Mouse (Mus musculus): ENCODE measurements around the gene Klc2.
"Not testable (repeated sequence)": the region's sequence is repeated elsewhere in the genome, so short reads cannot be mapped to it uniquely, and the experiment has no call there.

Gene Klc2

DNA sequence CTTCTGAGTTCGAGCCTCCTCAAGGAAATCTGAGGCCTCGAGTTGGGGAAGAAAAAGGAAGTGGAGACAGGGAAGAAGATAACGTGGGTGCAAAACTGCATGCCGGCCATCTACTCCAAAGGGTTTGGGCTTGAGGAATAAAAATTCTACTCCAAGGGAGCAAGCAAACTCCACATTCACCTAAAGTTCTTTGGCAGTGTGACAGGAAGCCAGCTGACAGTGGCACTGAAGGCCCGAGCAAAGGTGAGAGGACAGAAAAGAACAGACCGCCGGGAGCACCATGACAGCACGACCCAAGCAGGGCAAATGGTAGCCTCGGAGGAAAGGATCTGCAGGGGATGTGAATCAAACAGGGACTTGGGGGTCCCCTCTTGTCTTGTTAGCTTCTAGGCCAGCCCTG is 12.3 kb downstream of the Klc2 start:
- no peak for DNase-seq (ENCODE audit: low spot score in 2 of 2)

DNA sequence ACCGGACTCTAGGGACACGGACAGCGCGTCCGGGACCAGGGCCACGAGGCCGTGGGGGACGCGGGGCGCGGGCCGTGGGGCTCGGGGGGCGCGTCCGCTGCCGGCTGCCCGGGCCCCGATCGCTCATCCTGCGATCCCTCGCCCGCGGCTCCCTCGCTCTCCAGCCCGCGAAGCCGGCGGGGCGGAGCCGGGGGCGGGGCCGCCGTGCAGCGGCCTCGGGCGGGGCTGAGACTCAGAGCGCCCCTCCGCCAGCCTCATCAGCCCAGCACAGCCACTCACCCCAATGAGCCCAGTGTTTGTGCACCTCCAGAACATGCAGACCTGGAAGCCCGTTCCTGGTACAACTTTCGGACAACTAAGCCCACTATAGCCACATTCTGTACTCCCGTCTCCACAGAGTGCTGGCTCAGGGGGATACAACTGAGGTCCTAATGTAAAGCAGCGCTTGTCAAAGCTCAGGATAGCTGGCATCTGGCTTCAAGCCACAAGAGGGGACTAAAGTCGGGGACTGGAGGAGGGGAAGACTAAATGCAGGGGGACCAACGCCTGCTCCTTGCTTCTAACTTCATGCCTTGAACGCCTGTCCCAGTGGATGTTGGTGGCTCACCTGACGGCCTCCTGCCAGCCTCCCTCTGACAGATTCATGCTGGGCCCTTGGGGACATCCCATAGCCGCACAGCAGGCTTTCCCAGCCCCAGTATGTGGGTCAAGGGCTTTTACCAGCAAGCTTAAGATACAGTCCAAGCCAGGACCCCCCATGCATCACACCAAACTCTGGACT is 19.8 kb downstream of the Klc2 start, which contains the start of gene Cnih2:
Gene Cnih2, minus strand, starts transcription at position 159 of the 781 bp plus-strand sequence.
- DNase-seq (ENCODE audit: low spot score in 2 of 2), result peak in 1 of 2 experiments; percentile 71

DNA sequence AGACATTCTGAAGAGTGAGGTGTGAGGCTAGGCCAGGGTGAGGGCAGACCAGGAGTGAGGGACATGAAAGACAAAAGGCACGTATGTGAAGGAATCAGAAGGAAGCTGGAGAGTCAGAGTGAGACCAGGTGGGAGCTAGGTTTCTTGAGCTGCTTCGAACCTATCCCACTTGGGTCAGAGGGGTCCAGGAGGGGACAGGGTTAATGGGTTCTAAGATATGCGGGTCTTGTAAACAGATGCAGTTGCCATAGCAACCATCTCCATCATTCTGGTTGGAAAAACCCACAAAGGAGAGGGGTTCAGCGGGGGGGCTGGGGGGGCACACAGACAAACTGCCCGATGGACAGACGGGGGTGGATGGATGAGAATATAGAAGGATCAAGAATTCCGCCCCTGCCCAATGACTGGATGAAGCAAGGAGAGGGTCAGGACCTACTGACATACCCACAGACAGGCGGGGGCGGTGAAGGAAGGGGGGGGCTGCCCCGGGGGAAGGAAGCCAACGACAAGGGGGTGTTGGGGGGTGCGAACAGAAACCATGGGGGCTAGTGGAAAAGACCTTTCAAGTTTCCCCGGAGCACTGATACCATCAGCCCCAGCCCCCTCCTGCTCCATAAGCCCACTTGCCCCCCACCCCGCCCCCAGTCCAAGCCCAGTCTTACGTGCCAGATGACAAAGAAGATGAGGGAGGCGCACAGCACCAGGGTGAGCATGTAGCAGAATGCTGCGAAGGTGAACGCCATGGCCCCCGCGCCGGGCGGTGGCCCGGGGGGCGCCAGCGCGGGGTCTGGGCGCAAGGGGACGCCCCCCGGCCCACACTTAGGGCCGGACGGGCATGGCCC is 20.6 kb downstream of the Klc2 start:
- no peak for DNase-seq (ENCODE audit: low spot score in 2 of 2)

DNA sequence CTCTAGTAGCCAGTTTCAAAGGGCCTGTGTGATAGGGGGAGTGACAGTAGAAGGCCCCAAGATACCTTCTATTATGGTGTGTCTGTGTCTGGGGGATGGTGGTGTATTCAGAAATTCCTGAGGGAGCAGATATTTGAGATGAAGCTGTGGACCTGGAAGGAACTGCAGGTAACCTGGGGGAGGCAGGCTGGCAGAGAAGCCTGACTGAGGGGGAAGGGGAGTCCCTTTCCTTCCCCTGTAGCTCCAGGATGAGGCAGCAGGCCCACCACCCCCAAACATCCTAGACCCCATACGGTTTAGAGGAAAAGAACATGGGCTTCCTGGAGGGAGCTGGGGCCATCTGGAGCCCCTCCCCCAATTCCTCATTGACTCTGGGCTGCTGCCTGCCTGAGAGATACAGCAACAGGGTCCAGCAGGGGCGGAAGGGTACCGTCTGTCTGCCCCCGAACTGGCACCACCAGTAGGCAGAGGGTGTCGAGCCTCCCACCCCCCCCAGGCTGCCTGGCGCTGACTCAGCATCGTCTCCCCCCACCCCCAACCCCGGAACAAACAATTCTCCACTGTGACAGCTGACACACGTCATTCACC is 22.4 kb downstream of the Klc2 start:
- no peak for DNase-seq (ENCODE audit: low spot score in 2 of 2)

DNA sequence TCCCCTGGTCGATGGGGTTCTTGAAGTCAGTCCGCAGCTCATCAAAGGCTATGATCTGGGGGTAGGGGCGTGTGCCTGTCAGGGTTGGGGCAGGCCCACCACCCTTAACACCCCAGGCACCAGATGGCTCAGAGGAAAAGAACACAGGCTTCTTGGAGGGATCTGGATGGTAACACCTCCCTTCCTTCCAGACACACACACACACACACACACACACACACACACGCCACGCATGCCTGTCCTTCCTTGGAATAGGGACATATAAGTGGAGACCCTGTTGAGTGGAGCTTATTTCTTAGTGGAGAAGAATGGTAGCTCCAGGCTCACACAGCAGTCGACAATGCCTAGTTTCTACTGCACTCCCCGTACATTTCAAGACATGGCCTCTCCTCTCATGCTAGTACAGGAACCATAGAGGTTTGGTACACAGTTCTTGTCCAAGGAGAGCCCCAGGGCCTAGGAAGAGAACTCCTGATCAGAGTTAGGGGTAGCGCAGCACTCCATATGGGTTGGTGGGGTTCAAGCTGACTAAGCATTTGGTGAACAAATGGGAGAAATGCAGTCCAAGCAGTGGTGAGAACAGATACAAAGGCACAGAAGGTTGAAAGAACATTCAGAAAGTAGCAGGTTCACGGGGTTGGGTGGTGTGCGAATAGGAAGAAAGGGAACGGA is 23.5 kb downstream of the Klc2 start:
- DNase-seq (ENCODE audit: low spot score in 2 of 2), result no peak

DNA sequence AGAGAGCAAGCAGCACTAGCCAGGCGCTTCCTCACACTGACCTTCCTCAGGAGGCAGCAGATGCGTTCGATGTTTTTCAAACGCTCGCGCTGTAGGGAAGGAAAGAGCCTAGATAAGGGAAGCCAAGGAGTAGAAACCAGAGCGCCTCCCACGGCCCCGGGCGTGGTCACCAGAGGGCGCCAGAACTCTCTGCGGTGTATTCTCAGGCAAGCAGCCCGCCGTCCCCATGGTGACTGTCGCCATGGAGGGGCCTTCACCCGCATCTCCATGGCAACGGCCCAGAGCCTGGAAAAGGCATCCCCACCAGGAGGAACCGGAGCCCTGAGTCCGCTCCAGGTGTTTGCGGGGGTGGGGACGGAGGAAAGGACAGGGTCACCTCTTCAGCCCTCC is 24.1 kb downstream of the Klc2 start:
- peak; percentile 97 to 98 for DNase-seq (ENCODE audit: low spot score in 2 of 2)

DNA sequence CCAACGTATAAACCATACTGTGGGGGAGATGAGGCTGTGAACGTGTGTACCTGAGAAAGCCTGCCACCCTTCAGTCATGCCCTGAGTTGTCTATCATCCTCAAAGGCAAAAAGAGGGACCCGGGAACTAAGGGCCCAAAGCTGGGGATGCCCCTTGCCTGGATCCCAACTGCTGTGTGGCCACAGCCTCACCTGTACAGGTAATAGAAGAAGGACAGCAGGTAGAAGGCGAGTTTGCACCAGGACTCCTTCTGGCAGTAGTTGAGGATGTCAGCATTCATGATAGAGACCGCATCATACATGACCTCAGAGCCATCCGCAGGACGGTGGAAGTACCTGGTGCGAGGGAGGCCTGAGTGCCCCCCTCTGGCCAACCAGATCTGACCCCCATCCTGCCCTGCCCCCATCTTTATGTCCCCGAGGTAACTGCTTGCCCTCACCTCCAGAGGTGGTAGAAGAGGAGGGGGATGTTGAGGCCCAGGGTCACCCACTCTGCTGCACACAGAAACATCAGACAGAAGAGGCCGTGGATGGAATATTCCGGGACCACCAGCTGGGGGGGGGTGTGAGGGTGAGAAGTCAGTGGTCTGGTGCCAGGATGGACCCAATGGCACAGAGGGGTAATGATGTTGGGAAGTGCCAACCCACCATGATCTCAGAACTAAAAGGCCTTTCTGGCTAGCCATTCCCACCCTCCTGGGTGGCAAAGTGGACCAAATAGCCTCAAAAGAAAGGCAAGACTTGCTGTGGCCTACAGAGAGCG is 24.7 kb downstream of the Klc2 start:
- DNase-seq (ENCODE audit: low spot score in 2 of 2), result no peak

DNA sequence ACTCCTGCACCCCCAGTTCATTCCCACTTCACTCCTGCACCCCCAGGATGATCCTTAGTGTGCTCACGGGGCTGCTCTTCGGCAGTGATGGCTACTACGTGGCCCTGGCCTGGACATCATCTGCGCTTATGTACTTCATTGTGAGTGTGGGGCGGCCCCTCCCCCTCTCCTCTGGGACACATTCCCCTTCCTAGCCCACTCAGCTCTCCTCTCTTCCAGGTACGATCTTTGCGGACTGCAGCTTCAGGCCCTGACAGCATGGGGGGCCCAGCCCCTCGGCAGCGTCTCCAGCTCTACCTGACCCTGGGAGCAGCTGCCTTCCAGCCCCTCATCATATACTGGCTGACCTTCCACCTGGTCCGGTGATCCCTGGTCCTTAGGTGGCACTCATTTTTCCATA is 26.3 kb downstream of the Klc2 start:
- no peak for DNase-seq (ENCODE audit: low spot score in 2 of 2)

DNA sequence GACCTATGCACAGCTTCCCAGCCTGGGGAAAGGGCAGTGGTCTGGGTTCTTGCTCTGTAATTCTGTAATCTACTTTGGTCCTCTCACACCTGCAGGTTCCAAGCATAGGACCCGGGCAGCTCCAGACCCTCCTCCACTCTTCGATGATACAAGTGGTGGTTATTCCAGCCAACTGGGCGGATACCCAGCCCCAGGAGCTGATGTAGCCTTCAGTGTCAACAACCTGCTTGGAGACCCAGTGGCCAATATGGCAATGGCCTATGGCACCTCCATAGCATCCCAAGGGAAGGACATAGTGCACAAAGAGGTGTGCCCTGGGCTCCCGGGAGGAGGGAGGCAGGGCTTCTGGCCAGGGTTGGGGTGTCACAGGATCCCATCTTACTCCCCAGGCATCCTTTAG is 29.0 kb downstream of the Klc2 start:
- DNase-seq (ENCODE audit: low spot score in 2 of 2), result no peak

DNA sequence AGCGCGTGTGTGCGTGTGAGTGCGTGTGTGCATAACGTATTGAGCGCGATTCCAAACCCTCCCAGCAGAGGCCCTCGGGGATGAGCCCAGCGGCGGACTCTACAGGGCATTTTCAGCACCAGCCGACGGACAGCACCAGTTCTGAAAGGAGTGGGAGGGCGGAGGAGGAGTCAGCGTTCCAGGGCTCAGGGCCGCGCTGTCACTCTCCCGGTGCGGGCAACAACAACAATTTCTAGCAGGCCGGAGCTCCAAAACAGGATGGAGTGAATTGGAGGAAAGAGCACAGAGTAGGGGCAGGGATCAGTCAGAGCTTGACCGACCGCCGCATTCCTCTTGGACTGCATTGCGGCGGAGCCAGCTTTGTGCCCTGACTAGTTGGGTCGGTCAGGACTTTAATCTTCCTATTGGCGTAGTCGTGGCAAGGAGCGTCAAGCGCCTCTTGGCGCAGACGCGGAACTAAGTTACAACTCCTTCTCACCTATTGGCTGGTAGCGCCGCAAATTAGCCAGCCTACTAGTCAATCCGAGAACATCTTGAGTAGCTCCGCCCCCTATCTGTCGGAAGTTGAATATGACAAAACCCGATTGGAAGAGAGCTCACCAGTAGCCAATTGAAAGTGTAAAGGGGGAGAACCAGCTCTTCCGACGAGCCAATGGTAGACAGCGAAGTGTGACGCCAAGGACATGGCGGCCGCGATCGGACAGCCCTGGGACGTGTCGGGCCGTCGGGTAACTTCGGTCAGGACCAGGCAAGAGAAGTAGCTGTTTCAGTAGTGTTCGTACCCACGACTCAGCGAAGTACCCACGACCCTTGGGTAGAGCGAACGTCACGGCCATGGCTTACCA is 30.3 kb downstream of the Klc2 start, which contains the start of gene Yif1a:
Gene Yif1a, plus strand, starts transcription at position 655 of the 845 bp plus-strand sequence.
- DNase-seq (ENCODE audit: low spot score in 2 of 2), result peak; percentile 95 to 98

DNA sequence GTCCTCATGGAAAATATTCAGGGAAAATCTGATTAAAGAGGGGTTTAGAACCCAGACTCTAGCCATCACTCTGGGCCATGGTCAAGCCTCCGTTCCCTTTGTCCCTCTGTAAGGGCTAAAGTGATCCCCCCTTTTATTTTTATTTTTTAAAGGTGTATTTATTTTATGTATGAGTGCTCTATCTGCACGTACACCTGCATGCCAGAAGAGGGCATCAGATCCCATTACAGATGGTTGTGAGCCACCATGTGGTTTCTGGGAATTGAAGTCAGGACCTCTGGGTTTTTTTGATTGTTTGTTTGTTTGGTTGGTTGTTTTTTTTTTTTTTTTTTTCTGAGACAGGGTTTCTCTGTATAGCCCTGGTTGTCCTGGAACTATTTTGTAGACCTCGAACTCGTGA is 31.8 kb downstream of the Klc2 start:
- DNase-seq (ENCODE audit: low spot score in 2 of 2), result not testable (repeated sequence)

DNA sequence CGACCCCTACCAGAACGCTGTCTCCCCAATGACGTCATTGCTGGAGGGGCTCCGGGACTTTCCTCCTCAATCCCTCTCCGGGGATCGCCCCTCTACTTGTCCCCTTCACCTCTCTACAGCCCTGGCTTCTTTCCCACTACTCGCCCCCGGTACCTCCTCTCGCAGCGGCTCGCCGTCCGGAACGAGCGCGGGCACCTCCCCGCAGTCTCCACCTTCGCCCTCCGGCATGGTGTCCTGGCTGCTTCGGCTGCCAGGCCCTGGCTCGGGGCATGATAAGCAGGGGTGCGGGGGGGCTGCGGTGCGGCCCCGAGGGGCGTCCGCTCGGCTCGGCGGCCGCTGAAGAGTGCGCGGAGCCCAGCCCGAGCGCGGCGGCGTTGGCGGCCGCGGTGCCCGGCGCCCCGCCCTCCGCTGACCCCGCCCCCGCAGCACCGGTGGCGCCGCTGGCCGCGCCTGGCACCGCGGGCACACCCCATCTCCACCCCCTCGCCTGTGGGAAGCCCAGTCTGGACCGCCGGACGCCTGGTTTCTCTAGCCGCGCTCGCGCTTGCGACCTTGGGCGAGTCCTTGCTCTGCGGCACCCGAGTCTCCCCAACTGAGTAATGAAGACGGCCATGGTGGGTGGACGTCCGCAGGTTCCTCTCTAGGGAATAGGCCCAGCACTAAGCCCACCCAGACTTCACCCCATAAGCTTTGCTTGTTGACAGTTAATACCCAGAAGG is 33.1 kb downstream of the Klc2 start, which contains the start of gene Tmem151a:
Gene Tmem151a, minus strand, starts transcription at position 387 of the 719 bp plus-strand sequence.
- no peak for DNase-seq (ENCODE audit: low spot score in 2 of 2)

DNA sequence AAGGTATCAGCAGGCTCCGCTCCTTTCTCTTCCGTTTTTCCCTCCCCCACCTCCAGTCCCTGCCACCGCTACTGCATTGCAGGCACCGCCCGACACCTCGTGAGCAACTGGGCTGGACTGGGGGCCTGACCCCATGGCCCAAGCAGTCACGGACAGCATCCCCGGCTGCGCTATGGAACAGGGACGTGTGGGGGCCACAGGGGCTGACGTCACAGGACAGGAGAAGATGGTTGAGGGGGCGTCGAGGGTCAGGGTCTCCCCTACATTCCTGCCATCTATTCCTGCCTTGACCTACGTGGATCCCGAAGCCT is 33.6 kb downstream of the Klc2 start:
- no peak for DNase-seq (ENCODE audit: low spot score in 2 of 2)

DNA sequence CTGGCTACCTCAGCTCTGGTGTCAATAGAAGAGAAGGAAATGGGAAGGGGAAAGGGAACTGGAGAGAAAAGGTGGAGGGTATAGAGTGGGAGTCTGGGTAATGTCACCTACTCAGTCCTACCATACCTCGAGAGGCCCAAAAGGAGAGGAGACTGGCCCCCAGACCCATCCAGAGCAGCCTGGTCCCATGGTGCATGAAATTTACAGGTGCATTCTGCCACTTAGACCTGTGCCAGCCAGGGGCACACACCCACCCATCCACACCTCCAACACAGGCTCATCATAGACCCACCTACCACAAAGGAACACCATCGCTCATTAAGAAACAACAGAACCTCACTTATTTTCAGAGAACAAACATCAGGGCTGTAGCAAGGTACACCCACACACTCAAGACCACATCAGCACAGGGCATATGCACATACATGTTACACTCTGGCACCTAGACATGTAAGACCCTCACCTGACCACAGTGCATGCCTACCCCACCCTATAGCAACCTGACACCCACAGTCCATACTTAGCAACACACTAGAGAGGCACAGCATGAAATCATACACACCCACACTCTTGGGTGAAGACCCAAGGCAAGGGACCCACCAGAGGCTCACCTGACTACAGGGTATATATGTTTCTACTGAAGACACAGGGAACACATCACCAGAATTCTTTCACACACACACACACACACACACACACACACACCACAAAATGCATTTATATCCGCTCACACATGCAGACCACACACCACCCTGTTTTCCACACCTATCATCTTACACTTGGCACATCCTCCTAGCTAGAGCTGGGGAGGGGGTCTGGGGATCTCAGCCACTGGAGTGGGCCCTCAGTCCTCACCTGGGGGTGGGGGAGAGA is 34.2 kb downstream of the Klc2 start:
- DNase-seq (ENCODE audit: low spot score in 2 of 2), result no peak

DNA sequence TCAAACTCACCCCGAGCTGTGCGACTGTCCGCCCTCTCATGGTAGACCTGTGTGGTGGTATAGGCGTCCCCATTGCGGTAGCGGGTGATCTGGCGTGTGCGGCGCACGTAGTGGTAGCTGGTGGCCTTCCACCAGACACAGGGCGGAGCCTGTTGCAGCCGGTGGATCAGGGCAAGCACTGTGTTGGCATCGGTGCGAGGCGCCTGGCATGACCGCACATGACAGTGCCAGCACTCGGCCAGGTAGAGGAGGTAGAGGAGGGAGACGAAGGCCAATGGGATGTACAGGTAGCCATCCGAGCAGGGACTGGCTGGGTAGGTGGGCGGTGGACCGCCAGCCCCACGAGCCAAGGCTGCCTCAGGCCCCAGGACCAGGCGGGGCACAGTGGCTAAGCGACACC is 35.8 kb downstream of the Klc2 start:
- peak in 1 of 2 experiments; percentile 28 for DNase-seq (ENCODE audit: low spot score in 2 of 2)

DNA sequence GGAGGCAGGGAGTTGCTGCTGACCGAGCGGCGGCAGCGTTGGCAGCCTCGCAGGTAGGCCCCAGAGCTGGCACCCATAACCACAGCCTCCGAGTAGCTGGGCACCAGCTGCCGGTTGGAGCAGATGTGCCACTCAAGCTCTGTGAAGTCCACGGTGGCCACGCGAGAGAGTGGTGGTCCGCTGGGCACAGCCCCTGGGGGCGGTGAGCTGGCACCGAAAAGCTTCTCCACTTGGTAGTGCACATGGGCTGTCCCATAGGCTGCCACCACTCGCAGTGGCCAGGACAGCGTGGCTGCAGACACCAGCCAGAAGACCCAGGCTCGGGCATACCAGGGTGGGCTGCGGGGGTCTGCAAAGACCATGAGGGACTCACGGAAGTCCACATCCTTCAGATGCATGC is 36.4 kb downstream of the Klc2 start:
- DNase-seq (ENCODE audit: low spot score in 2 of 2), result no peak

DNA sequence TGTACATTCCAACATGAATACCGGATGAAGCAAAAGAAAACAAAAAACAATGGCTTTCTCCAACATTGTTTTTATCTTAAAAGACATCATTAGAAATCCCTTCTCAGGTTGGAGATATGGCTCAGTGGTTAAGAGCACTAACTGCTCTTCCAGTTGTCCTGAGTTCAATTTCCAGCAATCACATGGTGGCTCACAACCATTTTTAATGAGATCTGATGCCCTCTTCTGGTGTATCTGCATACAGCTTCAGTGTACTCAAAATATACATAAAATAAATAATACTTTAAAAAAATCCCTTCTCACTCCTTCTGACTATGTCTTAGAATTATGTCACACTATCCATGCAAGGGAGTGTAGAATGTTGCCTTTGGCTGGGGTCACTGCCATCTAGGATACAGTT is 39.1 kb downstream of the Klc2 start:
- DNase-seq (ENCODE audit: low spot score in 2 of 2), result no peak

DNA sequence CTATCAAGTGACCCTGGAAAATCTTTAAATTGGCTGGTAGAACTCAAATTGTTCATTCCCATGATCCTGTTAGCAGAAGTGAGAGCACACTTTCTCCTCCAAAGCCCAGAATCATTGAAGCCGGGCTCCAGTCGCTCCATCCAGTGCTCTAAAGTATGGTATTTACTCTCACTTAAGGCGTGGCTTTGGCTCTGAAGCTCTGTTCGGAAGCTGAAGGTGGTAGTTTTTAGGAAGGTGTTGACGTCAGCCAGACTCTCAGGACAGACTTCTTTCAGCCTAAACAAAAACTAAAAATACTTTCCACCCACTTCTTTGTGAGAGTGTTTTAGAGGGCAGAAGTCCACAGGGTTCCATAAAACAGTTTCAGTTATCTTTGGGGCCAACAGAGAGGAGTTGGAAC is 44.8 kb downstream of the Klc2 start:
- DNase-seq (ENCODE audit: low spot score in 2 of 2), result no peak

DNA sequence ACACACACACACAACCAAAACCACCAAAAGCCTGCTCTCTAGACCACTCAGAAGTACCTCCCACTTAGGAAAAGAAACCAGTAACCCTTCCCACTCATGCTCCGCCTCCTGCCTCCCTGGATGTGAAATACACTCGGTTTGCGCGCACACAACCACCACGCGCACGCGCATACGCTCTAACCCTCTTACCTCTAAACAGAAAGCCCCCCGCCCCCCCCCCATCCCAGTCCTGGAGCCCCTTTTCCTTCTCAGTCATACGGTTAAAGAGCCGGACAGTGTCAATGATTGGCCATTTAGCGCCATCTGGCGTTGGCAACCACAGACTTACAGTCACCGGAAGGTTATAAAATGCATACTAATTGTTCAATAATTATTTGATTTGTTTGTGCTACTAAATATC is 45.3 kb downstream of the Klc2 start:
- no peak for DNase-seq (ENCODE audit: low spot score in 2 of 2)
